Comparison of ENCODE assay signal across 8 mouse cellular contexts in the genomic region with DNA sequence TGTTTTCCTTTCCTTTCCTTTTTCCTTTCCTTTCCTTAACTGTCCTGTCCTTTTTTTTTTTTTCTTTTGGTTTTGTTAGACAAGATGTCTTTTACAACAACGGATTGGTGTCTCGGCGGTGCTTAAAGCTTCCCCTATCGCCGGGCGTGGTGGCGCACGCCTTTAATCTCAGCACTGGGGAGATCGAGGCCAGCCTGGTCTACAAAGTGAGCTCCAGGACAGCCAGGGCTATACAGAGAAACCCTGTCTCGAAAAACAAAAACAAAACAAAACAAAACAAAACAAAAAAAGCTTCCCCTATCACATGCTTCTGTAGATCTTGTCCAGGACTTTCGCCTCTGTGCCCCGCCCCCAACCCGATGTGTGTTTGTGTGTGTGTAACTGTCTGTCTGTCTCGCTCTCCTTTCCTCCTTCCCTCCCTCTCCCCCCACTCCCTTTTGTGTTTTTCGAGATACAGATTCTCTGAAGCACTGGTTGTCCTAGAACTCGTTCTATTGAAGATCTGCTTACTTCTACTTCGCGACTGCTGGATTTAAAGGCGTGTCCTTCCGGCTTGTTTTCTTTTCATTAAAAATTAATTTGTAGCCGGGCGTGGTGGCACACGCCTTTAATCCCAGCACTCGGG. TPM values are rescaled to one million over a fixed set of nuclear protein-coding genes. Genes with fewer than 3 reads are reported as not detected.
DNase-seq lines count a peak whose midpoint lies in the region; ATAC-seq lines count a peak whose summit lies in the region.

No protein-coding gene starts in this region.

- H3K9me3 ChIP-seq in heart, embryonic 15.5 days (replicated peaks): no peaks in the 10 kb centered on the region
- no peaks in the 10 kb centered on the region for H3K9me3 ChIP-seq in hindbrain, embryonic 10.5 days

- DNase-seq in heart, postnatal 10 days: no peak
- DNase-seq in R1 (ENCODE audit: low read depth, low spot score): peak; percentile 52
- DNase-seq in hindbrain, embryonic 10.5 days (ENCODE audit: low spot score): peak; percentile 34
- no peak for DNase-seq in thymus, postnatal 14 days

- H3K4me2 ChIP-seq in heart, embryonic 15.5 days: peak overlapping the region; percentile 84

- peaks cover 18% of the 10 kb centered on the region for H3K4me1 ChIP-seq in heart, embryonic 15.5 days (replicated peaks)
- peaks cover 16% of the 10 kb centered on the region for H3K4me1 ChIP-seq in hindbrain, embryonic 10.5 days (replicated peaks)

- peak overlapping the region; percentile 81 for H3K4me3 ChIP-seq in heart, embryonic 15.5 days
- peak overlapping the region; percentile 93 for H3K4me3 ChIP-seq in hindbrain, embryonic 10.5 days
- H3K4me3 ChIP-seq in macrophage (ENCODE audit: inconsistent target): peak overlapping the region; percentile 91

- H3K27me3 ChIP-seq in heart, embryonic 15.5 days: no peaks in the 10 kb centered on the region
- H3K27me3 ChIP-seq in hindbrain, embryonic 10.5 days (ENCODE audit: insufficient read depth, poor library complexity, severe bottlenecking): no peaks in the 10 kb centered on the region

- intact Hi-C loops in heart, postnatal 10 days (cut with DNase I): no loop called here

- peaks cover 17% of the 10 kb centered on the region; the same call in 1 of the 2 replicates for H3K79me2 ChIP-seq in macrophage (ENCODE audit: inconsistent target)

- peaks cover 15% of the 10 kb centered on the region for H3K36me3 ChIP-seq in heart, embryonic 15.5 days
- H3K36me3 ChIP-seq in hindbrain, embryonic 10.5 days: peaks cover 28% of the 10 kb centered on the region
- peaks cover 10% of the 10 kb centered on the region; the same call in 1 of the 2 replicates for H3K36me3 ChIP-seq in macrophage (ENCODE audit: inconsistent target)

- H3K27ac ChIP-seq in heart, embryonic 15.5 days: peak overlapping the region; percentile 91
- peak overlapping the region; percentile 90 for H3K27ac ChIP-seq in hindbrain, embryonic 10.5 days
- H3K27ac ChIP-seq in macrophage: peak overlapping the region; percentile 51

- no peak for ATAC-seq in heart, embryonic 15.5 days (replicated peaks; ENCODE audit: insufficient number of reproducible peaks, insufficient read depth, low FRiP score, low read depth)
- ATAC-seq in cerebellum, adult (ENCODE audit: insufficient number of reproducible peaks, low FRiP score, low TSS enrichment): no peak
- ATAC-seq in inflammation-experienced regulatory T-cells, adult 6 months: no peak

- 3% methylated on average over 24 of the region's 24 CpGs for WGBS in heart, embryonic 15.5 days
- WGBS in hindbrain, embryonic 10.5 days: 9% methylated on average over 24 of the region's 24 CpGs
- 3% methylated on average over 23 of the region's 24 CpGs for WGBS in macrophage (ENCODE audit: missing documents)

- peak overlapping the region; percentile 77 for H3K9ac ChIP-seq in heart, embryonic 15.5 days

RNA-seq across cellular contexts. Expression of a gene that starts 0.5 kb away (rescaled TPM):
- 34.4 and 50.9 TPM in 2 replicates for polyA plus RNA-seq in heart, embryonic 15.5 days (2015; fragmentation: Nextera tagmentation; extraction: Ambion mirVana)
- total RNA-seq in heart, postnatal 10 days (2021): 10 to 100 TPM; 20.8 to 21.5 TPM
- 133 and 140 TPM in 2 replicates for polyA plus RNA-seq in hindbrain, embryonic 10.5 days (2016; fragmentation: Nextera tagmentation; extraction: Ambion mirVana)
- total RNA-seq in macrophage (2018; cell fraction: chromatin; rRNA removed): 10 to 100 TPM in 25 of 26 experiments, 1 to 10 TPM in 1; 8.7 to 36.7 (median 20.1) TPM
- total RNA-seq in macrophage (2018; cell fraction: cytosol; rRNA removed): 10 to 100 TPM in 25 of 26 experiments, 1 to 10 TPM in 1; 9.6 to 20.1 (median 15.0) TPM
- 10 to 100 TPM in 21 of 26 experiments, 1 to 10 TPM in 5; 5.1 to 28.2 (median 13.1) TPM for total RNA-seq in macrophage (2018; cell fraction: nucleus; rRNA removed)
- 10.6 to 22.6 TPM (median 18.7 TPM) in 3 replicates for polyA plus RNA-seq in macrophage (2018)
- 10 to 100 TPM; 29.5 to 55.4 (median 32.2) TPM for polyA plus RNA-seq in inflammation-experienced regulatory T-cells, adult 6 months (2017; shearing (Covaris generic))

RNA-seq across cellular contexts. Expression of a gene that starts 9.9 kb away (rescaled TPM):
- 0.13 TPM in 1 of 2 replicates, not detected in the other for polyA plus RNA-seq in heart, embryonic 15.5 days (2015; fragmentation: Nextera tagmentation; extraction: Ambion mirVana)
- total RNA-seq in heart, postnatal 10 days (2021): not detected
- polyA plus RNA-seq in hindbrain, embryonic 10.5 days (2016; fragmentation: Nextera tagmentation; extraction: Ambion mirVana): 0.22 TPM in 2 replicates
- 1 to 10 TPM in 1 of 26 experiments, under 1 TPM in 4, not detected in 21; 0.52 to 1.0 (median 0.70) TPM for total RNA-seq in macrophage (2018; cell fraction: chromatin; rRNA removed)
- not detected for total RNA-seq in macrophage (2018; cell fraction: cytosol; rRNA removed)
- total RNA-seq in macrophage (2018; cell fraction: nucleus; rRNA removed): 1 to 10 TPM in 2 of 26 experiments, under 1 TPM in 3, not detected in 21; 0.44 to 1.5 (median 0.57) TPM
- not detected in 3 replicates for polyA plus RNA-seq in macrophage (2018)
- not detected for polyA plus RNA-seq in inflammation-experienced regulatory T-cells, adult 6 months (2017; shearing (Covaris generic))

RNA-seq across cellular contexts. Expression of a gene that starts 10.0 kb away (rescaled TPM):
- 770 and 917 TPM in 2 replicates for polyA plus RNA-seq in heart, embryonic 15.5 days (2015; fragmentation: Nextera tagmentation; extraction: Ambion mirVana)
- 100 to 1,000 TPM; 730 to 736 TPM for total RNA-seq in heart, postnatal 10 days (2021)
- 1,403 and 1,781 TPM in 2 replicates for polyA plus RNA-seq in hindbrain, embryonic 10.5 days (2016; fragmentation: Nextera tagmentation; extraction: Ambion mirVana)
- total RNA-seq in macrophage (2018; cell fraction: chromatin; rRNA removed): 100 to 1,000 TPM in 22 of 26 experiments, 10 to 100 TPM in 4; 81.2 to 406 (median 129) TPM
- 1,000 to 10,000 TPM in 13 of 26 experiments, 100 to 1,000 TPM in 13; 642 to 1,364 (median 989) TPM for total RNA-seq in macrophage (2018; cell fraction: cytosol; rRNA removed)
- total RNA-seq in macrophage (2018; cell fraction: nucleus; rRNA removed): 100 to 1,000 TPM; 194 to 490 (median 261) TPM
- polyA plus RNA-seq in macrophage (2018): 612 to 1,759 TPM (median 1,226 TPM) in 3 replicates
- polyA plus RNA-seq in inflammation-experienced regulatory T-cells, adult 6 months (2017; shearing (Covaris generic)): 100 to 1,000 TPM; 452 to 883 (median 453) TPM

RNA-seq across cellular contexts. Expression of a gene that starts 11.9 kb away (rescaled TPM):
- 0.94 and 1.3 TPM in 2 replicates for polyA plus RNA-seq in heart, embryonic 15.5 days (2015; fragmentation: Nextera tagmentation; extraction: Ambion mirVana)
- 1 to 10 TPM in 1 of 2 experiments, under 1 TPM in 1; 0.93 to 2.9 TPM for total RNA-seq in heart, postnatal 10 days (2021)
- 1.5 and 1.8 TPM in 2 replicates for polyA plus RNA-seq in hindbrain, embryonic 10.5 days (2016; fragmentation: Nextera tagmentation; extraction: Ambion mirVana)
- total RNA-seq in macrophage (2018; cell fraction: chromatin; rRNA removed): 10 to 100 TPM in 3 of 26 experiments, 1 to 10 TPM in 23; 2.2 to 14.6 (median 7.0) TPM
- total RNA-seq in macrophage (2018; cell fraction: cytosol; rRNA removed): 1 to 10 TPM in 16 of 26 experiments, under 1 TPM in 10; 0.32 to 2.4 (median 1.2) TPM
- total RNA-seq in macrophage (2018; cell fraction: nucleus; rRNA removed): 10 to 100 TPM in 2 of 26 experiments, 1 to 10 TPM in 24; 1.4 to 11.1 (median 4.1) TPM
- 0.50 to 3.8 TPM (median 0.72 TPM) in 3 replicates for polyA plus RNA-seq in macrophage (2018)
- 1 to 10 TPM; 1.8 to 3.5 (median 2.7) TPM for polyA plus RNA-seq in inflammation-experienced regulatory T-cells, adult 6 months (2017; shearing (Covaris generic))

RNA-seq across cellular contexts. Expression of a gene that starts 12.0 kb away (rescaled TPM):
- 26.3 and 26.8 TPM in 2 replicates for polyA plus RNA-seq in heart, embryonic 15.5 days (2015; fragmentation: Nextera tagmentation; extraction: Ambion mirVana)
- 10 to 100 TPM; 18.9 to 19.8 TPM for total RNA-seq in heart, postnatal 10 days (2021)
- polyA plus RNA-seq in hindbrain, embryonic 10.5 days (2016; fragmentation: Nextera tagmentation; extraction: Ambion mirVana): 49.7 and 50.9 TPM in 2 replicates
- 10 to 100 TPM in 7 of 26 experiments, 1 to 10 TPM in 18, under 1 TPM in 1; 0.97 to 14.5 (median 5.4) TPM for total RNA-seq in macrophage (2018; cell fraction: chromatin; rRNA removed)
- 10 to 100 TPM; 10.6 to 30.4 (median 22.3) TPM for total RNA-seq in macrophage (2018; cell fraction: cytosol; rRNA removed)
- 10 to 100 TPM in 12 of 26 experiments, 1 to 10 TPM in 14; 2.8 to 25.4 (median 9.4) TPM for total RNA-seq in macrophage (2018; cell fraction: nucleus; rRNA removed)
- polyA plus RNA-seq in macrophage (2018): 16.2 to 28.0 TPM (median 20.3 TPM) in 3 replicates
- polyA plus RNA-seq in inflammation-experienced regulatory T-cells, adult 6 months (2017; shearing (Covaris generic)): 10 to 100 TPM; 10.2 to 18.4 (median 13.1) TPM

Comparison
In these comparisons a context has a peak if more than half of its experiments do, and no peak if none do; other contexts are left out.
1. DNase-seq: peak in R1 (single experiment) and hindbrain, embryonic 10.5 days (single experiment); none in heart, postnatal 10 days (0 of 2) and thymus, postnatal 14 days (single experiment).
2. Peak in every context shown above with its lines, with median percentiles within 50 percentile points of each other: H3K27ac ChIP-seq and H3K4me3 ChIP-seq.